Mouse (Mus musculus): ENCODE results near the gene Agk.

Agk gene

GRCm38 (mm10) chr6:40441755-40442154 is 116.8 kb downstream of the Agk start:
- DNase-seq (ENCODE audit: low spot score in 2 of 2): no peak

DNA sequence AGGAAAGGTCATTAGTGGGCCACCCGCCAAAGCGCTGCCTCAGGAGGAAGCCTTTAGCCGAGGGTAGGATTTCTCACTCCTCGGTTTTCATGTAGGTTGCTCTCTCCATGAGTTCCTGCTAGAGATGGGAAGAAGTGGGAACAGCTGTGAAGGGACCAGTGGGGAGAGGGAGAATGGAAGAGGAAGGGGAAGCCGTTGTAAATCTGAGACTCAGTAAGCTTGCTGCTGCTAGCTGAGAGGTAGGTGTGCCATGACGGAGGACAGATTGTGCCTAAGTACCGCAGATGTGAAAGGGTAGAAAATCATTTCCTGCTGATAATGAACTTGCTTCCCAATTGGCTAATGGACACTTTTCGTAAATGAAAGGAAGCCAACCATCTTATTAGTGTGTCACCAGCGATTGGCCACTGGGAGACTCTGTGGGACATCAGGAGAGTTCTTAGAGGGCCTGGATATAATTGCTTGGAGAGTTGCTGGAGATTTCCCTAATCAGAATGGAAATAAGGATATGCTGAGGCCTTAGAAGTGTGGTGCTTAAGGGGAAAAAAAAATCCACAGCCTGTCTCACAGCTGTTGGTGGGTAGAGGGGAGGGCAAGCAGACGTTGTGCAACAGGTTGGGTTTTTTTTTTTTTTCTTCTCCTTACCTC is 118.4 kb downstream of the Agk start:
- no peak for DNase-seq (ENCODE audit: low spot score in 2 of 2)
